Mouse (Mus musculus) G1E (cell line): ENCODE results near the gene Fdx1.

Experiments
- CTCF ChIP-seq: IDR thresholded peaks from 2 replicates; pipeline ENCODE4 v1.5.1; 2012; ENCODE audit warnings: low read depth, low read length, inconsistent platforms, mixed read lengths
- GATA2 ChIP-seq: IDR thresholded peaks from 2 replicates; pipeline ENCODE4 v1.6.1; 2012; ENCODE audit warnings: low read depth, low read length, inconsistent platforms, borderline replicate concordance
- TAL1 ChIP-seq: conservative IDR thresholded peaks from 2 replicates; pipeline ENCODE4 v1.6.1; 2012; ENCODE audit warnings: low read depth, low read length, inconsistent platforms, mixed read lengths

DNA sequence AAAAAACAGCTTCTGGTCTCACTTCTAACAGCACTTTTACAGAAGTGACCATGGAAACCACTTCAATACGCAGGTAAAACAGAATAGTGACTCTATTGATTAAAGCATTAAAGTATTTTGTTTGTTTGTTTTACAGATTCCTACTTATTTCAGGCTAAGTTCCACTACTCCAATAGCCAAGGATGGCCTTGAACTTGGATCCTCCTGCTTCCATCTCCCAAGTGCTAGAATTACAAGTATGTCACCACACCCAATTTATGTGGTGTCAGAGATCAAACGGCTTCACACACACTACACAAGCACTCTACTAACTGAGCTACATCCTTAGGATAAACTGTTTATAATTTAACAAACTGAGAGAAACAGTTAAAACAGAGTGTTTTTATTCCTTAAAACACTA lies 3.0 kb downstream of the Fdx1 start:
- TF ChIP-seq CTCF = no peak
- TF ChIP-seq GATA2 = no peak
- no peak for TF ChIP-seq TAL1
